Mouse (Mus musculus) kidney, postnatal 25 days (tissue): ENCODE measurements at regions not wholly inside any gene's neighbourhood (a gene's known extent, or its start where the extent isn't known, plus 50 kb on each side); places are given as distances from the start of the nearest gene placed in this dataset.
A peak's percentile ranks its signal among the peaks of the same experiment; 100 is the strongest.

ENCODE experiments used
- DNase-seq, 2 experiments: peaks; one replicate each; pipeline ENCODE4 v3.0.0; 2021; ENCODE audit warnings: mixed read lengths in 2 of 2

DNA sequence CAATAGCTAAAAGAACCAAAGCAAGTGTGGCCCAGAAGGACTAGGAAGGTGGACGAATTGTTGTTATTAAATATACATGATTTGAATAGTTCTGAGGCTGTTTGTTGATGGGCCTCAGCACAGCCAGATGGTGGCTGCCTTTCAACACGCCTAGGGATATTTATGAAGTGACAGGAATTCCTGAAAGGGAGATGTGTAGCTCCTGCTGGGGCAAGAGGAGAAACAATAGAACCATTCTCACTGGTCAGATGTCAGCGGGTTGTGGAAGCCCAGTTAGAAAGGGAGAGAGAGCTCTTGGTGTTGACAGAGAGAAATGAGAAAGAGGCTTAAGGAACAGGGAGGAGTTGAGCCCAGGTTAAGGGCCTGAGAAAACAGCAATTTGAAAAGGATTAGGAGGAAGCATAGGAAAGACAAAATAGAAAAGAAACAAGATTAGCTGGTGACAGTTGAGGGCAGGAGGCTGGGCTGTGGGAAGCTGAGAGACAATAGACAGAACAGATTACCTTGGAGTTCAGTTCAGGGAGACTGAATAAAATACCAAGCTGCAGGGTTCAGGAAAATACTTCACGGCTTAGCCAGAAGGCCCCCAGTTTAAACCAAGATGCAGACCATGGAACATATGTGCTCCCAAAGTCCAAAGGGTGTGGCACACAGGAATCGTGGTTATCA, 174.7 kb upstream of the Ptbp2 start:
- no peak for DNase-seq

- no peak for DNase-seq
Observed at GRCm38 (mm10) chr3:119957529-119957928, 173.3 kb upstream of the Ptbp2 start.

- no peak for DNase-seq
Observed at GRCm38 (mm10) chr3:119955745-119956615, 171.7 kb upstream of the Ptbp2 start.

- DNase-seq = no peak
Observed at GRCm38 (mm10) chr3:119950721-119951120, 166.5 kb upstream of the Ptbp2 start.

GRCm38 (mm10) chr3:119950070-119950469, 165.8 kb upstream of the Ptbp2 start:
- DNase-seq = no peak

DNA sequence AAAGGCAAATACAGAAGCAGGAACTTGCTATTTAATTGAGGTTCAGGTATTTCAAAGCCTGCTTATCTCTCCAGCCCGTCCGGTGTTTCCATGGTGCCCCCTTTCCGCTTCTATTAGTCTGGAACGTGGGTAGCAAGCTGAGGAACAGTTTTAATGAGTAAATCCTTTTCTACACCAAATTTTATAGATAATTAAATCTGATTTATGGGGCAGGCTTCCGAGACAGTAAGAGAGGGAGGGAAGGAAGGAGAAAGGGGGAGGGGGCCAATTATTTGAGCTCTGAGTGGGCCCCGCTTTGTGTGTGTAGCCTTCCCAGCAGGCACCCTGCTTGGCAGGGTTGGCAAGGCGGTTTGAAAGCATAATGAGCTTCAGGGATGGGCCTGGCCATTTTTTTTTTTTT, 165.4 kb upstream of the Ptbp2 start:
- no peak for DNase-seq

GRCm38 (mm10) chr3:119949041-119949470, 164.8 kb upstream of the Ptbp2 start:
- DNase-seq = peak; percentile 70 to 79

GRCm38 (mm10) chr3:119947126-119947525, 162.9 kb upstream of the Ptbp2 start:
- DNase-seq = no peak

DNA sequence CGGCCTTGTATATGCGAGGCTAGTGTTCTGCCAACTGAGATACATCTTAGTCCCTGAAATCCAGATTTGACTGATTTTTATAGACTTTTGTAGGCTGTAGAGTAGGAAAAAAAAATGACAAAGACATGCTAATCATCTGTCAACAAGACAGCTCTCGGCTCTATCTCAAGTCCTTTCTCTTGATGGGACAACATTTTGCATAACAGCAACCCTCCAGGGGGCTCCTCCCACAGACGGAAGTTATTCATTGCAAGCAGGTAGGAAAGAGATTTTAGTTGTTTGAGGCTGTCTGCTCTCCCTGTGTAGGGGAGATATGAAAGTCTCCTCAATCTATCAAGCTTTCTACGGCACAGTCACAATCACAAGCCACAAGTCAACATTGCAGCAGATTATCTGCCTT, 159.8 kb upstream of the Ptbp2 start:
- no peak for DNase-seq

DNA sequence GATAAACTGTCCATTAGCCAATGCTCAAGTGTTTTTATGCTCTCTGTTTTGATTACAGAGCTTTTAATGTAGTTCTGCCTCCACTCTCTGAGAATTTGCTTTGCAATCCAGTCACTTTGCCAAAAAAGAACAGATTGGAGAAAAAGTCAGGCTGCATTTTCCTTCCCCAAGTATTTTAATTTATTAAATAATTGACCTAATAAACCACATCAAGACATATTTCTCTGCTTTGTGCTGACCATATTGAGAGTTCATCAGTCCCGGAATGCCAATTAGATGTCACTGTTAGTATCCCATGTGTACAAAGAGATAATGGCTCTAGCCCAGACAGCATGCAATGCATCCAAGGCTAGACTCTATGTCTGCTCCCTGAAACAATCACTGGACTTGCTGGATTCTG, 154.8 kb upstream of the Ptbp2 start:
- no peak for DNase-seq

- DNase-seq = no peak
Observed at GRCm38 (mm10) chr3:119938425-119938824, 154.2 kb upstream of the Ptbp2 start.

- no peak for DNase-seq
Observed at GRCm38 (mm10) chr3:119936526-119936925, 152.3 kb upstream of the Ptbp2 start.

DNA sequence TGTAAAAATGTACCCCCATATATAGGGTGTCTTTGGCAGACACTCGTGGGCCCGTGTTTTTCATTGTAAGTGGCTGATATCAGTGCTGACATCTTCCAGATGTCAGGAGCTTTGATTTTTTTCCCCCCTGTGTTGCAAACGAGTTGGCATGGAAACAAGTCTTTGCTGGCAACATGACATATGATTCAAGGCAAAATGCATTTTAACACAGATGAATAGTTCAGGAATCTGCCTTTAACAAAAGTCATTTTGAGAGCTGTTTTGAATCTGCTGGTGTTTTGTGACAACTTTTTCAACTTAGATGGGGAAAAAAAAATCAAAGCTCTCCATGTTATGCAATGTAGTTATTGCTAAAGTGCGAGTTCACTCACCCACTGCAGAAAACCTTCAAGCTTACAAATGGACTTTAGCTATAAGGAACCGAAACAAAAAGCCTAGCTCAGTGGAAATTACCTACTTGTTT, 148.8 kb upstream of the Ptbp2 start:
- DNase-seq = no peak

DNA sequence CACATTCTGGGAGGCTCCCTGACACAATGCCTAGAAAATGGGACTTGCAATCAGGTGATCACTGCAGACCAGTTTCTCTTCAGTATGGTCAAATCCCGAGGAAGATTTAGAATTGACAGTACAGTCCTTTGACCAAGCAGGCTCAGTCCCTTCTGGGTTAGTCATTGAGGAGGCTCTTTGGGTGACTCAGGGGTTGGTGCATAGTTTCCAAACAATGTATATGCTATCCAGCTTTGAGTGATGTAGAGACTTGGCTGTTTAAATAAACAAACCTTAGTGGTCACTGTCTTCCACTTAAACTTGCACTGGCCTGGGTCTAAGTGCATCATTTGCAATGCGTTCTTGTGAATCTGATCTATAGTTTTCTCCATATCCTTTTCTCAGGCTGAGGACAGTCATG, 144.0 kb upstream of the Ptbp2 start:
- DNase-seq = no peak

DNA sequence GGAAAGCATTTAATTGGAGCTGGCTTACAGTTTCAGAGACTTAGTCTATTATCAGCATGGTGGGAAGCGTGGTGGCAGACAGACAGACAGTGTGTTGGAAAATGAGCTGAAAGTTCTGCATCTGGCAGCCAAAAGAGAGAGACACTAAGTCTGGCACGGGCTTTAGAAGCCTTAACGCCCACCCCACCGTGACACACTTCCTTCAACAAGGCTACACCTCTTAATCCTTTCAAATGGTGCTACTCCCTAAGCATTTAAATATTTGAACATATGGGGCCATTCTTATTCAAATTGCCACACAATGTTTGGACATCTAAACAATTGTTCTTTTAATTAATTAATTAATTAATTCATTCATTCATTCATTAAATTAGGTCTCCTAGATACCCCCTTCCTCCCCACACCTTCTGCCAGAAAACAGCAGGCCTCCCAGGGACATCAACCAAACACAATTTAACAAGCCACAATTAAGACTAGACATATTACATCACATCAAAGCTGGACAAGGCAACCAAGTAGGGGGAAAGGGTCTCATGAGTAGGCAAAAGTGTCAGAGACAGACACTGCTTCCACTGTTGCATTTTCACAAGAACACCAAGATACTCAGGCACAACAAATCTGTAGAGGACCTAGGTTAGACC, 135.4 kb upstream of the Ptbp2 start:
- no peak for DNase-seq

- DNase-seq = no peak
Observed at GRCm38 (mm10) chr3:119915984-119916865, 132.0 kb upstream of the Ptbp2 start.

DNA sequence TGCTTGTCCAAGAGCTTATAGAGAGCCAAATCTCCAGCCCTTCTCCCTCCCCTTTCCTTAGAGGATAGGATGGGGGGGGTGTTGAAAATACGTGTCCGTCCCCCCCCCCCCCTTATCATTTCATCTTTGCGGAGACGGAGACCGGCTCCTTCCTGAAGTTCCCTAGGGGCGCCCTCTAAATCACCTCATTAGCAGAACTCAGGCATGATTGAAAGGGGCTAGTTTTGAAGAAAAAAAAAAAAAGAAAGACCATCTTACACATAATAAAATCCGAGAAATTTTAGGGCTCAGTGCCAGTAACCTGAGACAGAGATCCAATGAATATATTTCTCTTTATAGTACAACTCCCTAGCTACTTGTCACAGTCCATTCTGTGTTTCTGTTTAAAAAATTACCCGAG, 127.3 kb upstream of the Ptbp2 start:
- DNase-seq = no peak

DNA sequence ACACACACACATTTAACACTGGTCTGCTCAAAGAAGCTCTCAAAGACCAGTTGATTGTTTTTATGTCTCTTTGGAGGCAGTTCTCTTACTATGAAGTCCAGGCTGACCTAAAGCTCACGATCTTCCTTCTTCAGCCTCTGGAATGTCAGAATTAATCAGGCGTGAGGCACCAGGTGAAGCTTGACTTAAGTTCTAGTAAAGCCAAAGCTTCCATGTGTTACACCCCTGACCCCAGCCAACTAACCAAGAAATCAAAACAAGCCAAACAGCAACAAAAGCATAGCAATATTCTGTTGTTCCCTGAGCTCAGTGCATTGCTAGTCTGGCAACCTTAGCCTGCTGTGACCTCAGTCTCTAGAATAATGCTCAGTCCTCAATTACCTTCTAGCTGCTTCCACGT, 120.0 kb upstream of the Ptbp2 start:
- no peak for DNase-seq

GRCm38 (mm10) chr3:119895141-119895540, 110.9 kb upstream of the Ptbp2 start:
- DNase-seq = no peak

DNA sequence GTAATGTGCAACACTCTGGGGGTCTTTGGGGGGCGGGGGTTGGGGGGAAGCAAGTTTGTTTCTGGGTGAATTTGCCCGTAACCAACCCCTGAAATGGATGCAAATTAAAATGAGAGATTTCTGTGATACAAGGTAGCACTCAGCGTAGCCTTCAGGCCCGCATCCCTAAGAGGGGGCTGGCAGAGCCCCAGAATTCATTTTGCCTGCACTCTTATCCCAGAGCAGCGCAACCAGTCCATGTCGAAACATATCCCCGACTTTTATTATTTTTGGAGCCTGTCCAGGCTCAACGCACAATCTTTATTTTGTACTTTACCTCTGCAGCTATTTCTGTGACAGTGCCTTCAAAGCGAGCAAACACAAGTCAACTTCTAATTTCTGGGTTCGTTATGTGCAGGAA, 109.8 kb upstream of the Ptbp2 start:
- peak; percentile 3 to 36 for DNase-seq

GRCm38 (mm10) chr3:119893165-119893910, 109.1 kb upstream of the Ptbp2 start:
- no peak for DNase-seq
